Mouse (Mus musculus): Measurements from ENCODE around the gene Ush1g.

DNA sequence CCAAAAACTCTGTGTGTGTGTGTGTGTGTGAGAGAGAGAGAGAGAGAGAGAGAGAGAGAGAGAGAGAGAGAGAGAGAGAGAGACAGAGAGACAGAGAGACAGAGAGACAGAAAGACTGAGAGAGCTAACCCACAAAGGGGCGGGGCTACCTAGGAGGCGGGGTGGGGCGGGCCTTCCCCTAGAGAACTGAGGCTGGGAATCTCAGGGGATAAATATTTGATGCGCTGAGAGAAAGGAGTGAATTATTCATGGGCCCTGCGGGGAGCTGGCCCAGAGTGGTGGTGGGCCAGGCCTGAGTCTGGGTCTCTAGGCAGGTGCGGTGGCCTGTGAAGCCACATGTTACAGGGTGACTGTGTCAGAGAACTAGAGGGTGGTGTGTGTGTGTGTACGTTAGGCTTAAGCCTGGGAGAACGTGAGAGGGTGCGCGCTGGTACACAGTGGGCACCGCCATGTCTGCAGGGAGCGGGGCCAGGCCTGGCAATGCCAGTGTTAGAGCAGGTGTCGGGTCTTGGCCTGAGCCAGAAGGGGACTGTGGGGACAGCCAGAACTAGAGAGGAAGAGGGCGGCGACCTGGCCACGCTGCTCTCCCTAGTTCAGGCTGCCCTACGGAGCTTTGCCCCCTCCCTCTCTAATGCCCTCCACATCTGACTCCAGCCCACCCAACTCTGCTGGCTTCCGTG, 2.0 kb downstream of the Ush1g start:
- TF ChIP-seq POLR2A (IDR thresholded peaks at IDR 0.05; ENCODE audit: low read depth, low read length) (no peak), CTCF (conservative IDR thresholded peaks at IDR 0.05; ENCODE audit: insufficient read depth, insufficient read length, low read depth, low read length) (no peak)
